ENCODE assay signal across 24 mouse cellular contexts in genomic region chr11:113376066-113376465, GRCm38 (mm10).
DNase-seq lines count a peak whose midpoint lies in the region; ATAC-seq and TF ChIP-seq lines count a peak whose summit lies in the region.
"Had no signal": no experiment of that assay in that cellular context is flagged by ENCODE, and none has a peak within 500 bp of the region (broad histone marks: within the 10 kb centered on the region; RNA-seq: fewer than 3 reads in every experiment).

No protein-coding gene starts in this region.

- H3K27ac ChIP-seq in hindbrain, postnatal 0 days, result no peak overlapping the region
- no peak overlapping the region for H3K27ac ChIP-seq in hindbrain, embryonic 11.5 days (ENCODE audit: low read depth, low read length)
- no peak overlapping the region for H3K27ac ChIP-seq in lung, embryonic 14.5 days (ENCODE audit: low read depth)
- no peak overlapping the region for H3K27ac ChIP-seq in MEL (ENCODE audit: control insufficient read depth, low read depth, low read length)
- no peak overlapping the region for H3K27ac ChIP-seq in small intestine, adult 2 months (ENCODE audit: insufficient read depth, low read depth, low read length)
- H3K27ac ChIP-seq: limb, embryonic 13.5 days; liver, embryonic 13.5 days; midbrain, embryonic 10.5 days; neural tube, embryonic 12.5 days had no signal

- no peaks in the 10 kb centered on the region for H3K9me3 ChIP-seq in hindbrain, postnatal 0 days (ENCODE audit: low read length)
- H3K9me3 ChIP-seq in hindbrain, embryonic 11.5 days (ENCODE audit: control insufficient read depth, low read length), result no peaks in the 10 kb centered on the region
- H3K9me3 ChIP-seq in lung, embryonic 14.5 days (ENCODE audit: low read depth, low read length), result no peaks in the 10 kb centered on the region
- H3K9me3 ChIP-seq in MEL (replicated peaks; ENCODE audit: insufficient read depth, low read length), result no peaks in the 10 kb centered on the region
- H3K9me3 ChIP-seq: liver, embryonic 13.5 days; neural tube, embryonic 12.5 days had no signal

- no peak for TF ChIP-seq RAD21 in MEL (IDR thresholded peaks at IDR 0.05; ENCODE audit: low read depth, low read length)

- H3K4me3 ChIP-seq in hindbrain, postnatal 0 days (ENCODE audit: low read length), result no peak overlapping the region
- H3K4me3 ChIP-seq in hindbrain, embryonic 11.5 days (ENCODE audit: low read depth, low read length), result no peak overlapping the region
- no peak overlapping the region for H3K4me3 ChIP-seq in lung, embryonic 14.5 days (ENCODE audit: low read depth, low read length)
- no peak overlapping the region for H3K4me3 ChIP-seq in MEL (ENCODE audit: control insufficient read depth in 1 of 2, insufficient read depth in 1 of 2, low read depth in 2 of 2, low read length in 2 of 2)
- no peak overlapping the region for H3K4me3 ChIP-seq in small intestine, adult 2 months (ENCODE audit: low read depth, low read length)
- H3K4me3 ChIP-seq: limb, embryonic 13.5 days; liver, embryonic 13.5 days; midbrain, embryonic 10.5 days; neural tube, embryonic 12.5 days had no signal

- DNase-seq in hindbrain, postnatal 0 days (ENCODE audit: low spot score), result no peak
- DNase-seq in hindbrain, embryonic 11.5 days (ENCODE audit: low spot score), result no peak
- no peak for DNase-seq in lung, embryonic 14.5 days
- DNase-seq in lung, adult 18-20 months, result no peak
- no peak for DNase-seq in MEL (ENCODE audit: low read depth, low spot score)
- DNase-seq in natural killer cell, adult 2 months (ENCODE audit: low spot score in 2 of 2), result no peak
- DNase-seq: adrenal gland, postnatal 10 days; cerebellum, postnatal 36 days; gastrocnemius, postnatal 14 days; heart, adult 18-20 months; heart, postnatal 36 days; kidney, adult 2 months; liver, embryonic 13.5 days; lung, postnatal 14 days; right cerebral cortex, adult 18-20 months; thymus, adult 18-20 months; thymus, postnatal 4 days had no signal

- H3K36me3 ChIP-seq in hindbrain, postnatal 0 days (ENCODE audit: insufficient read depth, low read length), result no peaks in the 10 kb centered on the region
- no peaks in the 10 kb centered on the region for H3K36me3 ChIP-seq in hindbrain, embryonic 11.5 days (ENCODE audit: control insufficient read depth, insufficient read depth, low read length)
- H3K36me3 ChIP-seq in lung, embryonic 14.5 days (ENCODE audit: insufficient read depth), result no peaks in the 10 kb centered on the region
- no peaks in the 10 kb centered on the region; a peak in 1 of 4 replicates for H3K36me3 ChIP-seq in MEL (ENCODE audit: control insufficient read depth in 1 of 2, insufficient read depth in 2 of 2, low read length in 2 of 2)
- no peaks in the 10 kb centered on the region for H3K36me3 ChIP-seq in small intestine, adult 2 months (ENCODE audit: control insufficient read depth, insufficient read depth, low read length)
- H3K36me3 ChIP-seq: limb, embryonic 13.5 days; midbrain, embryonic 10.5 days; neural tube, embryonic 12.5 days had no signal

- H3K4me2 ChIP-seq in hindbrain, postnatal 0 days (ENCODE audit: low read depth, low read length), result no peak overlapping the region
- H3K4me2 ChIP-seq in hindbrain, embryonic 11.5 days (replicated peaks; ENCODE audit: low read depth, low read length), result no peak overlapping the region
- no peak overlapping the region for H3K4me2 ChIP-seq in lung, embryonic 14.5 days
- H3K4me2 ChIP-seq: limb, embryonic 13.5 days; liver, embryonic 13.5 days; neural tube, embryonic 12.5 days had no signal

- TF ChIP-seq CTCF in hindbrain, postnatal 0 days (IDR thresholded peaks at IDR 0.05; ENCODE audit: low read depth), result peak; percentile 61
- TF ChIP-seq CTCF in lung, embryonic 14.5 days (IDR thresholded peaks at IDR 0.05; ENCODE audit: low read depth), result peak; percentile 47
- peak in 2 of 3 experiments; percentile 14 to 24; a peak in 2 of 6 replicates for TF ChIP-seq CTCF in MEL (IDR thresholded peaks at IDR 0.05 in 2 of 3, conservative IDR thresholded peaks at IDR 0.05 in 1 of 3; ENCODE audit: control insufficient read depth in 1 of 3, insufficient read depth in 1 of 3, low read depth in 2 of 3, low read length in 3 of 3, poor library complexity in 1 of 3, severe bottlenecking in 1 of 3)
- 0 out of 2 replicates have a peak, but pooled peaks have one; percentile 9 for TF ChIP-seq CTCF in small intestine, adult 2 months (IDR thresholded peaks at IDR 0.05; ENCODE audit: extremely low read depth, insufficient read length, insufficient replicate concordance, low read depth, low read length)

- no peaks in the 10 kb centered on the region for H3K27me3 ChIP-seq in hindbrain, postnatal 0 days (ENCODE audit: insufficient read depth, low read length)
- no peaks in the 10 kb centered on the region for H3K27me3 ChIP-seq in hindbrain, embryonic 11.5 days (ENCODE audit: control insufficient read depth, insufficient read depth, low read length)
- H3K27me3 ChIP-seq in lung, embryonic 14.5 days (ENCODE audit: insufficient read depth, low read length), result no peaks in the 10 kb centered on the region
- H3K27me3 ChIP-seq in MEL (ENCODE audit: control insufficient read depth in 1 of 2, insufficient read depth in 2 of 2, low read length in 2 of 2), result no peaks in the 10 kb centered on the region
- no peaks in the 10 kb centered on the region for H3K27me3 ChIP-seq in small intestine, adult 2 months (ENCODE audit: control insufficient read depth, insufficient read depth, low read length)
- H3K27me3 ChIP-seq: CH12.LX; limb, embryonic 13.5 days; liver, embryonic 13.5 days; neural tube, embryonic 12.5 days had no signal

- no peak for ATAC-seq in hindbrain, postnatal 0 days
- no peak for ATAC-seq in hindbrain, embryonic 11.5 days (ENCODE audit: low FRiP score)
- no peak for ATAC-seq in lung, embryonic 14.5 days (ENCODE audit: insufficient read depth)
- ATAC-seq: forebrain, embryonic 14.5 days; hindbrain, embryonic 16.5 days had no signal

- 82% methylated on average over 9 of the region's 9 CpGs for WGBS in hindbrain, postnatal 0 days
- WGBS in hindbrain, embryonic 11.5 days, result 84% methylated on average over 9 of the region's 9 CpGs
- WGBS in lung, embryonic 14.5 days, result 78% methylated on average over 9 of the region's 9 CpGs
- 84% methylated on average over 9 of the region's 9 CpGs for WGBS in small intestine, adult 2 months

- no peaks in the 10 kb centered on the region for H3K4me1 ChIP-seq in hindbrain, postnatal 0 days (ENCODE audit: insufficient read depth, low read length)
- no peaks in the 10 kb centered on the region for H3K4me1 ChIP-seq in hindbrain, embryonic 11.5 days (replicated peaks; ENCODE audit: control insufficient read depth, insufficient read depth, low read length)
- no peaks in the 10 kb centered on the region for H3K4me1 ChIP-seq in lung, embryonic 14.5 days (ENCODE audit: insufficient read depth)
- no peaks in the 10 kb centered on the region for H3K4me1 ChIP-seq in MEL (ENCODE audit: control insufficient read depth in 1 of 2, insufficient read depth in 2 of 2, low read length in 2 of 2)
- peaks cover 2% of the 10 kb centered on the region for H3K4me1 ChIP-seq in small intestine, adult 2 months (ENCODE audit: control insufficient read depth, insufficient read depth, insufficient read length, low read length)
- H3K4me1 ChIP-seq: liver, embryonic 13.5 days had no signal

- TF ChIP-seq EP300 in MEL (IDR thresholded peaks at IDR 0.05; ENCODE audit: low read depth in 1 of 2, low read length in 2 of 2), result no peak

- no peak for TF ChIP-seq POLR2A in MEL (IDR thresholded peaks at IDR 0.05; ENCODE audit: control insufficient read depth in 1 of 2, insufficient read depth in 1 of 2, low read depth in 1 of 2, low read length in 2 of 2, poor library complexity in 1 of 2)
- TF ChIP-seq POLR2A in small intestine, adult 2 months (IDR thresholded peaks at IDR 0.05; ENCODE audit: low read depth, low read length), result no peak

- no peaks in the 10 kb centered on the region for H3K79me2 ChIP-seq in MEL (ENCODE audit: control insufficient read depth, insufficient read depth, low read length, poor library complexity)

- H3K9ac ChIP-seq in hindbrain, postnatal 0 days (replicated peaks; ENCODE audit: low read length), result no peak overlapping the region
- H3K9ac ChIP-seq in hindbrain, embryonic 11.5 days (ENCODE audit: low read depth, low read length), result no peak overlapping the region
- H3K9ac ChIP-seq in lung, embryonic 14.5 days, result no peak overlapping the region
- no peak overlapping the region for H3K9ac ChIP-seq in MEL (ENCODE audit: control insufficient read depth, low read depth, low read length, poor library complexity, severe bottlenecking)
- H3K9ac ChIP-seq: limb, embryonic 13.5 days; liver, embryonic 13.5 days; neural tube, embryonic 12.5 days had no signal

TF ChIP-seq in MEL, 35 proteins besides CTCF, POLR2A, EP300 and RAD21:
- no peak for TF ChIP-seq TBP (IDR thresholded peaks at IDR 0.05; ENCODE audit: low read depth, low read length)
- TF ChIP-seq ZNF384 (IDR thresholded peaks at IDR 0.05; ENCODE audit: low read depth, low read length), result no peak
- TF ChIP-seq MYC (IDR thresholded peaks at IDR 0.05; ENCODE audit: low read depth, low read length), result no peak
- no peak for TF ChIP-seq USF1 (IDR thresholded peaks at IDR 0.05; ENCODE audit: low read depth, low read length)
- TF ChIP-seq ETS1 (IDR thresholded peaks at IDR 0.05; ENCODE audit: low read depth, low read length), result no peak
- no peak for TF ChIP-seq HCFC1 (IDR thresholded peaks at IDR 0.05; ENCODE audit: low read depth, low read length)
- no peak for TF ChIP-seq RCOR1 (IDR thresholded peaks at IDR 0.05; ENCODE audit: low read depth, low read length)
- TF ChIP-seq CHD1 (IDR thresholded peaks at IDR 0.05; ENCODE audit: low read depth, low read length), result no peak
- no peak for TF ChIP-seq ELF1 (IDR thresholded peaks at IDR 0.05; ENCODE audit: low read depth, low read length)
- no peak for TF ChIP-seq USF2 (IDR thresholded peaks at IDR 0.05; ENCODE audit: borderline replicate concordance in 1 of 2, insufficient read depth in 1 of 2, low read depth in 1 of 2, low read length in 2 of 2)
- TF ChIP-seq ZC3H11A (IDR thresholded peaks at IDR 0.05; ENCODE audit: low read depth, low read length), result no peak
- TF ChIP-seq NRF1 (IDR thresholded peaks at IDR 0.05; ENCODE audit: insufficient read depth, low read depth, low read length, poor library complexity, severe bottlenecking), result no peak
- TF ChIP-seq ZKSCAN1 (IDR thresholded peaks at IDR 0.05; ENCODE audit: low read depth, low read length), result no peak
- TF ChIP-seq TAL1 (IDR thresholded peaks at IDR 0.05; ENCODE audit: low read length), result no peak
- no peak for TF ChIP-seq GATA1 (IDR thresholded peaks at IDR 0.05; ENCODE audit: low read depth, low read length)
- no peak for TF ChIP-seq MAX (IDR thresholded peaks at IDR 0.05; ENCODE audit: low read length)
- TF ChIP-seq POLR2AphosphoS5 (IDR thresholded peaks at IDR 0.05; ENCODE audit: borderline replicate concordance, low read depth, low read length), result no peak
- TF ChIP-seq UBTF (IDR thresholded peaks at IDR 0.05; ENCODE audit: borderline replicate concordance, insufficient read depth, low read depth, low read length), result no peak
- TF ChIP-seq CHD2 (IDR thresholded peaks at IDR 0.05; ENCODE audit: low read length), result no peak

Comparison
In these comparisons a context has a peak if more than half of its experiments do, and no peak if none do; other contexts are left out.
1. CTCF ChIP-seq: peak in every context shown above with its lines; median percentile 61 in hindbrain, postnatal 0 days; 47 in lung, embryonic 14.5 days; 19 in MEL; 9 in small intestine, adult 2 months.